Mouse (Mus musculus) cerebellum, adult 2 months (tissue): ENCODE results near the gene I0C0044D17Rik.

ENCODE experiments used
- CTCF ChIP-seq: fragments of 200-500 bp; IDR thresholded peaks from 2 replicates; pipeline ENCODE4 v1.5.1; 2011; ENCODE audit warnings: low read depth, mild to moderate bottlenecking, control low read depth, low read length, moderate library complexity, borderline replicate concordance; ENCODE audit not compliant: insufficient read depth
- POLR2A ChIP-seq: fragments of 200-500 bp; IDR thresholded peaks from 2 replicates; pipeline ENCODE4 v1.6.1; 2011; ENCODE audit warnings: low read length, control low read depth, borderline replicate concordance; ENCODE audit not compliant: insufficient read depth

DNA sequence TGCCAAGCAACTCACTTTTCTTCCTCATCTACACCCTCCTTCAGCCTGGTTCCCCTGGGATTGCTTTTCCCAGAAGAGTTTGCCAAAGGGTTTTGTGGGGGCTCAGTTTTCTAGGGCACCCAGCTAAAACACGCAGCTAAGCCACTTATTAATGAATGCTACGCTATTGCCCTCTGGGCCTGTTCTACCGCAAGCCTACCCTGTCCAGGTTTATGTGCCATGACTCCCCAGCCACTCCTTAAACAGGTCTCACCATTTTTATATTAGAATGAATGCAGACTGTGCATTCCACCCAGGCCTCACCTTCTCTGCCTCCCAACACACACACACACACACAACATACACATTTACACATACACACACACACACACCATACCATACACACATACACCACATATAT, 593 bp downstream of the I0C0044D17Rik start:
- TF ChIP-seq CTCF: no peak
- no peak for TF ChIP-seq POLR2A
